Mouse (Mus musculus) liver, postnatal 0 days (tissue): Measurements from ENCODE around the gene Pard3b.

ENCODE experiments used
- CTCF ChIP-seq: sonication (generic); IDR thresholded peaks from 2 replicates; pipeline ENCODE4 v1.5.1; 2016; ENCODE audit warnings: antibody characterized with exemption, low read depth
- EP300 ChIP-seq: IDR thresholded peaks from 2 replicates; pipeline ENCODE4 v1.6.1; 2016; ENCODE audit warnings: antibody characterized with exemption, low read depth, mild to moderate bottlenecking

GRCm38 (mm10) chr1:62532426-62533126, 894.0 kb downstream of the Pard3b start:
- TF ChIP-seq CTCF (no peak), EP300 (no peak)
